Mouse (Mus musculus): Measurements from ENCODE around the gene Wwtr1. TPM values are rescaled to one million over a fixed set of nuclear protein-coding genes. Genes with fewer than 3 reads are reported as not detected.

The Wwtr1 gene
- polyA plus RNA-seq, 1 experiment from 2014 or later: 11.2 TPM

DNA sequence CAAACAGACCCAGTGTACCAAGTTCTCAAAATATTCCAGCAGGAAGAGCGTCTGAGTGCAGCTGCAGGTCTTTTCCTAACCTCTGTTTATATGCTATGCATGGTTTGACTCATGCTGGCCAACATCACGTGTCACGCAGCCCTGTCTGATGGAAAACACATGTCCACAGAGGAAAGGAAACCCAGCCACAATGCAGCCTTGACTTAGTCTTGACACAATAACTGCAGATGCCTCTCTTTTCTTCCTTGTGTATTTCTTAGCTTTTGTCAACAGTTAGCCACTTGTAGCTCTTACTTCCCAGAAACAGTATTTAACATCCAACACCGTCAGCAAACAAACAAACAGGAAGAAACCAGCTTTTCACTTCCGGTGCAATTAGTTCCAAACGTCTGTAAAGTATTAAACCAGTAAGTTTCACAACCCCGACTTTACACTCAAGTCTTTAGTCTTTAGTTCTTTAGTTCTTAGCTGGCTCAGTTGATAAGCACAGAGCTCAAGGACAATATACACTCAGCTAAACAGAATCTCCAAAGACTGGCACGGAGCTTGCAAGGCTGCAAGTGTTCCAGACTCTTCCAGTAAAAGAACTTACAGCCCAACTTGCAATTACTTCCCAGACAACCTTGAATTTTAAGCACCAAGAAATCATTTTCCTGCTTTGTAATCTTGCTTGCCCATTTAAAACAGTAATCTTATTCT, 88.1 kb downstream of the Wwtr1 start:
- WGBS: 85% methylated on average over 8 of the region's 8 CpGs
- ATAC-seq (ENCODE audit: low FRiP score) (no peak), DNase-seq (ENCODE audit: low spot score, missing footprints) (no peak)
- Histone ChIP-seq H3K4me3 (ENCODE audit: low read depth, low read length) (no peak overlapping the region), H3K36me3 (ENCODE audit: control insufficient read depth, insufficient read depth, low read length) (no peaks in the 10 kb centered on the region), H3K4me1 (ENCODE audit: control insufficient read depth, insufficient read depth, low read length) (no peaks in the 10 kb centered on the region), H3K9ac (ENCODE audit: low read length) (no peak overlapping the region), H3K4me2 (no peak overlapping the region), H3K27ac (ENCODE audit: low read depth, low read length) (no peak overlapping the region), H3K27me3 (ENCODE audit: control insufficient read depth, insufficient read depth, low read length) (no peaks in the 10 kb centered on the region), H3K9me3 (ENCODE audit: control insufficient read depth, low read length) (no peaks in the 10 kb centered on the region)

- DNase-seq (ENCODE audit: low spot score, missing footprints) (no peak), ATAC-seq (ENCODE audit: low FRiP score) (no peak)
Measured at GRCm38 (mm10) chr3:57486068-57486467, 89.6 kb downstream of the Wwtr1 start.

GRCm38 (mm10) chr3:57481981-57482380, 93.7 kb downstream of the Wwtr1 start:
- no peak overlapping the region for H3K27ac ChIP-seq (ENCODE audit: low read depth, low read length)
- H3K9me3 ChIP-seq (ENCODE audit: control insufficient read depth, low read length): no peaks in the 10 kb centered on the region
- H3K4me2 ChIP-seq: no peak overlapping the region
- H3K4me1 ChIP-seq (ENCODE audit: control insufficient read depth, insufficient read depth, low read length): no peaks in the 10 kb centered on the region
- H3K4me3 ChIP-seq (ENCODE audit: low read depth, low read length): no peak overlapping the region
- no peaks in the 10 kb centered on the region for H3K27me3 ChIP-seq (ENCODE audit: control insufficient read depth, insufficient read depth, low read length)
- no peak for ATAC-seq (ENCODE audit: low FRiP score)
- no peak for DNase-seq (ENCODE audit: low spot score, missing footprints)
- no peak overlapping the region for H3K9ac ChIP-seq (ENCODE audit: low read length)
- WGBS: 84% methylated on average over 5 of the region's 5 CpGs
- H3K36me3 ChIP-seq (ENCODE audit: control insufficient read depth, insufficient read depth, low read length): no peaks in the 10 kb centered on the region

More at GRCm38 (mm10) chr3:57486068-57486467, 89.6 kb downstream of the Wwtr1 start:
- H3K9me3 ChIP-seq (ENCODE audit: control insufficient read depth, low read length): no peaks in the 10 kb centered on the region
- no peak overlapping the region for H3K27ac ChIP-seq (ENCODE audit: low read depth, low read length)
- no peak overlapping the region for H3K4me3 ChIP-seq (ENCODE audit: low read depth, low read length)
- H3K9ac ChIP-seq (ENCODE audit: low read length): no peak overlapping the region
- no peaks in the 10 kb centered on the region for H3K36me3 ChIP-seq (ENCODE audit: control insufficient read depth, insufficient read depth, low read length)
- H3K27me3 ChIP-seq (ENCODE audit: control insufficient read depth, insufficient read depth, low read length): no peaks in the 10 kb centered on the region
- H3K4me1 ChIP-seq (ENCODE audit: control insufficient read depth, insufficient read depth, low read length): no peaks in the 10 kb centered on the region
- WGBS: 85% methylated on average over 4 of the region's 4 CpGs
- no peak overlapping the region for H3K4me2 ChIP-seq

- H3K9ac ChIP-seq (ENCODE audit: low read length): no peak overlapping the region
- H3K36me3 ChIP-seq (ENCODE audit: control insufficient read depth, insufficient read depth, low read length): no peaks in the 10 kb centered on the region
- no peak for ATAC-seq (ENCODE audit: low FRiP score)
- H3K4me1 ChIP-seq (ENCODE audit: control insufficient read depth, insufficient read depth, low read length): no peaks in the 10 kb centered on the region
- no peak for DNase-seq (ENCODE audit: low spot score, missing footprints)
- no peak overlapping the region for H3K4me2 ChIP-seq
- no peaks in the 10 kb centered on the region for H3K9me3 ChIP-seq (ENCODE audit: control insufficient read depth, low read length)
- no peak overlapping the region for H3K27ac ChIP-seq (ENCODE audit: low read depth, low read length)
- no peaks in the 10 kb centered on the region for H3K27me3 ChIP-seq (ENCODE audit: control insufficient read depth, insufficient read depth, low read length)
- no peak overlapping the region for H3K4me3 ChIP-seq (ENCODE audit: low read depth, low read length)
- 87% methylated on average over 4 of the region's 4 CpGs for WGBS
Measured at GRCm38 (mm10) chr3:57480640-57481039, 95.1 kb downstream of the Wwtr1 start.

DNA sequence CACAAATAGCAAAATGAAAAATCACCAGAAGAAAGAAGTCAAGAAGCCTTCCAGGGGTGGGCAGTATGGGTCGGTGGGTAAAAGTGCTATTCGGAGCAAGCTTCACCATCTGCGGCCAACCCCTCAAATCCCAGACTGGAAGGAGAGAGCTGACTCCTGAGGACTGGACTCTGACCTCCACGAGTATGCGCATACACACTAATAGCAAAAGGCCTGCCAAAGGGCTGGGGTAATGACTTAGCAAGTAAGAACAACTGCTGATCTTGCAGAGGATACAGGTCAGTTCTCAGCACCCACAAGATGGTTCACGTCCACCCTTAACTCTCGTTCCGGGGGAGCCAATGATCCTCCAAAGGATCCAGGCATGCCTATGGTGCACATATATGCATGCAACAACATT, 101.3 kb downstream of the Wwtr1 start:
- whole genome bisulfite sequencing: 86% methylated on average over 8 of the region's 8 CpGs
- H3K27me3 ChIP-seq (ENCODE audit: control insufficient read depth, insufficient read depth, low read length): no peaks in the 10 kb centered on the region
- peaks cover 22% of the 10 kb centered on the region for H3K4me1 ChIP-seq (ENCODE audit: control insufficient read depth, insufficient read depth, low read length)
- H3K4me2 ChIP-seq: no peak overlapping the region
- H3K27ac ChIP-seq (ENCODE audit: low read depth, low read length): no peak overlapping the region
- no peak overlapping the region for H3K4me3 ChIP-seq (ENCODE audit: low read depth, low read length)
- H3K9me3 ChIP-seq (ENCODE audit: control insufficient read depth, low read length): no peaks in the 10 kb centered on the region
- no peak for DNase-seq (ENCODE audit: low spot score, missing footprints)
- no peak for ATAC-seq (ENCODE audit: low FRiP score)
- no peaks in the 10 kb centered on the region for H3K36me3 ChIP-seq (ENCODE audit: control insufficient read depth, insufficient read depth, low read length)
- H3K9ac ChIP-seq (ENCODE audit: low read length): no peak overlapping the region

DNA sequence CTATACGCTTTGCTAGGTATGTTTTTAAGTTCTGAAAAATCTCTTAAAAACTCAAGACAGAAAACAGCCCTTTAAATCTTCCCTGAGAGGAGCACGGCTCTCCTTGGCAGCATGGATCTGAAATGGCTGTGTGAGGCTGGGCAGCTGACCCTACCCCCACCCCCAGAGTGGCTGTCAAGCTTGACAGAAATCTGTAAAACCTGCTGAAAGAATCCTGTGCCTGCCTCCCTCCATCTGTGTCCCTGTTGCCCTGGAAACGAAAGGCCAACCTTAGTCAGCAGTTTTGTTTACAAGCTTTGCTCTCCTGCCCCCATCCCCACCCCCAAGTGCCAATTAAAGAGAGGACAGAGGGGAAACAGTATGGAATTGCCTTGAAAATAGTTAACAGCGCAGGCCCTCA, 103.3 kb downstream of the Wwtr1 start:
- Histone ChIP-seq H3K4me3 (ENCODE audit: low read depth, low read length) (no peak overlapping the region), H3K36me3 (ENCODE audit: control insufficient read depth, insufficient read depth, low read length) (no peaks in the 10 kb centered on the region), H3K27me3 (ENCODE audit: control insufficient read depth, insufficient read depth, low read length) (no peaks in the 10 kb centered on the region), H3K4me1 (ENCODE audit: control insufficient read depth, insufficient read depth, low read length) (peaks cover 22% of the 10 kb centered on the region), H3K9me3 (ENCODE audit: control insufficient read depth, low read length) (no peaks in the 10 kb centered on the region), H3K9ac (ENCODE audit: low read length) (no peak overlapping the region), H3K27ac (ENCODE audit: low read depth, low read length) (no peak overlapping the region; the same call in 1 of the 2 replicates), H3K4me2 (0 out of 2 replicates have a peak overlapping the region, but pooled peaks have one; percentile 7)
- WGBS: 30% methylated on average over 4 of the region's 4 CpGs
- DNase-seq (ENCODE audit: low spot score, missing footprints) (peak; percentile 91), ATAC-seq (ENCODE audit: low FRiP score) (peak; percentile 87)

DNA sequence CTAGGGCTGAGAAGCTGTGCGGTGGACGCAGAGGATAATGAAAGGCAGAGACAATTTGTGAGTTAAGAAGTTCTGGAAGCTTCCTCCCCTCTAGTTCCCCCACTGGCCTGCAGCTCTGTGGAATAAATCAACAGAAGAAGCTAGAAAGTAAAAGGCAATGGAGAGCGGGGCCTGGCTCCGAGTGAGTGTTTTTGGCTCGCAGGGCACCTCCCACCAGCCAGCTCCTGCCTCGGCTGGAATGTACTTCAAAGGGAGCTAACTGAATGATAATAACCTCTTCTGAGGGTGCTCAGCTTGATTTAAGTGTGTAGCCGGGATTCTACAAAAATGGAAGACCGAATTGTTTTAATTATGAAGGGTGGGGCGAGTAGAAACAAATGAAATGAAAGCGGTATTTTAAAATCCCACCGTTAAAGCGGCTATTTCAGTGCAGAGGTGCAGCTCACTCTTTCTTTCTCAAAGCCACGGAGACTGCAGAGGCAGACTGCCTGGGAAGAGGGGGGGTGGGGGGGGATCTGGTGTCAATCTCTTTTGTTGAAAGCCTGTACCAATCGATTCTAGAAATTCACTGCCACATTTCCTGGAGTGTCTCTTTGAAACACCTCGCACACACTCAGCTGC, 104.6 kb downstream of the Wwtr1 start:
- H3K4me3 ChIP-seq (ENCODE audit: low read depth, low read length): no peak overlapping the region; the same call in 1 of the 2 replicates
- H3K9me3 ChIP-seq (ENCODE audit: control insufficient read depth, low read length): no peaks in the 10 kb centered on the region
- no peaks in the 10 kb centered on the region for H3K36me3 ChIP-seq (ENCODE audit: control insufficient read depth, insufficient read depth, low read length)
- ATAC-seq (ENCODE audit: low FRiP score) (peak; percentile 79), DNase-seq (ENCODE audit: low spot score, missing footprints) (peak; percentile 93)
- peak overlapping the region; percentile 49; the same call in 1 of the 2 replicates for H3K9ac ChIP-seq (ENCODE audit: low read length)
- 2% methylated on average over 15 of the region's 15 CpGs for WGBS
- peak overlapping the region; percentile 64 for H3K27ac ChIP-seq (ENCODE audit: low read depth, low read length)
- H3K4me1 ChIP-seq (ENCODE audit: control insufficient read depth, insufficient read depth, low read length): peaks cover 22% of the 10 kb centered on the region
- H3K4me2 ChIP-seq: peak overlapping the region; percentile 37
- H3K27me3 ChIP-seq (ENCODE audit: control insufficient read depth, insufficient read depth, low read length): no peaks in the 10 kb centered on the region

- WGBS: 22% methylated on average over 5 of the region's 5 CpGs
- Histone ChIP-seq H3K4me1 (ENCODE audit: control insufficient read depth, insufficient read depth, low read length) (peaks cover 22% of the 10 kb centered on the region), H3K4me2 (no peak overlapping the region), H3K27me3 (ENCODE audit: control insufficient read depth, insufficient read depth, low read length) (no peaks in the 10 kb centered on the region), H3K27ac (ENCODE audit: low read depth, low read length) (peak overlapping the region; percentile 1; the same call in 1 of the 2 replicates), H3K4me3 (ENCODE audit: low read depth, low read length) (no peak overlapping the region), H3K9me3 (ENCODE audit: control insufficient read depth, low read length) (no peaks in the 10 kb centered on the region), H3K9ac (ENCODE audit: low read length) (no peak overlapping the region), H3K36me3 (ENCODE audit: control insufficient read depth, insufficient read depth, low read length) (no peaks in the 10 kb centered on the region)
- ATAC-seq (ENCODE audit: low FRiP score) (no peak), DNase-seq (ENCODE audit: low spot score, missing footprints) (peak; percentile 96)
Measured at GRCm38 (mm10) chr3:57470326-57470725, 105.4 kb downstream of the Wwtr1 start.

DNA sequence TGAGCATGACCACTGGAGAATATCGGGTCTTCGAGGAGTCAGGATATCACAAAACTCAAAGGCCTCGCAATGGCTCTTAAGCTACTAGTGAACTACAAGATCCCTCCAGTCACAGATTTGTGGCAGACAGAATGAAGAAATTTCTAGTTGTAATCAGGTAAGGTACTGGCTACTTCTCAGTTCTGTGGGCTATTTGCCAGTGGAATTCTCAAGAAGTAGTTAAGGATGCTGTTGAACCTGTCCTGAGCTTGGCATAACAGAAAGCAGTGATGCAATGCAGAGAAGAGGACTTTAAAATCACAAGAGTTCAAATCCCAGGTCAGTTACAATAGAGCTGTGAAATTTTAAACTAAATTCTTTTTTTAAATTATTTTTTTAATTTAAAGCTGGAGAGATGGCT, 106.4 kb downstream of the Wwtr1 start:
- Histone ChIP-seq H3K9me3 (ENCODE audit: control insufficient read depth, low read length) (no peaks in the 10 kb centered on the region), H3K27me3 (ENCODE audit: control insufficient read depth, insufficient read depth, low read length) (no peaks in the 10 kb centered on the region), H3K4me1 (ENCODE audit: control insufficient read depth, insufficient read depth, low read length) (peaks cover 22% of the 10 kb centered on the region), H3K4me2 (no peak overlapping the region), H3K27ac (ENCODE audit: low read depth, low read length) (no peak overlapping the region), H3K4me3 (ENCODE audit: low read depth, low read length) (no peak overlapping the region), H3K36me3 (ENCODE audit: control insufficient read depth, insufficient read depth, low read length) (no peaks in the 10 kb centered on the region), H3K9ac (ENCODE audit: low read length) (no peak overlapping the region)
- WGBS: 97% methylated on average over 3 of the region's 3 CpGs
- DNase-seq (ENCODE audit: low spot score, missing footprints) (no peak), ATAC-seq (ENCODE audit: low FRiP score) (no peak)
